Mouse (Mus musculus): ENCODE measurements around the gene Perm1. TPM values are rescaled to one million over a fixed set of nuclear protein-coding genes. Genes with fewer than 3 reads are reported as not detected.

Perm1 gene
- under 1 TPM; 0.36 to 0.46 TPM for total RNA-seq (2021)

GRCm38 (mm10) chr4:156215649-156216048, at the start of gene Perm1:
Gene Perm1, plus strand, starts transcription at chr4:156215868.
- DNase-seq: no peak
- intact Hi-C loops (cut with DNase I): no loop called here

GRCm38 (mm10) chr4:156166477-156166876, 49.2 kb upstream of the Perm1 start:
- intact Hi-C loops (cut with DNase I): no loop called here
- DNase-seq: no peak

- no peak for DNase-seq
- intact Hi-C loops (cut with DNase I): no loop called here
These were observed 47.1 kb upstream of the Perm1 start for GRCm38 (mm10) chr4:156168611-156169010.

- no peak for DNase-seq
- intact Hi-C loops (cut with DNase I): no loop called here
These were observed 46.5 kb upstream of the Perm1 start for GRCm38 (mm10) chr4:156169129-156169528.

GRCm38 (mm10) chr4:156171828-156172227, 43.8 kb upstream of the Perm1 start:
- intact Hi-C loops (cut with DNase I): loop anchor here (10.0 kb wide), 1 partner anchor 47 kb away; no protein-coding TSS in a partner anchor
- DNase-seq: no peak

- DNase-seq: no peak
- intact Hi-C loops (cut with DNase I): loop anchor here (10.0 kb wide), 1 partner anchor 53 kb away; no protein-coding TSS in a partner anchor
These were observed 38.0 kb upstream of the Perm1 start for GRCm38 (mm10) chr4:156177630-156178029.

GRCm38 (mm10) chr4:156183747-156184146, 31.9 kb upstream of the Perm1 start:
- intact Hi-C loops (cut with DNase I): no loop called here
- no peak for DNase-seq

GRCm38 (mm10) chr4:156184291-156184954, 31.2 kb upstream of the Perm1 start:
- DNase-seq: no peak
- intact Hi-C loops (cut with DNase I): no loop called here

- intact Hi-C loops (cut with DNase I): no loop called here
- no peak for DNase-seq
These were observed 30.2 kb upstream of the Perm1 start for GRCm38 (mm10) chr4:156185456-156185949.

GRCm38 (mm10) chr4:156185950-156186850, 29.5 kb upstream of the Perm1 start:
- intact Hi-C loops (cut with DNase I): no loop called here
- peak; percentile 38 for DNase-seq

- no peak for DNase-seq
- intact Hi-C loops (cut with DNase I): no loop called here
These were observed 27.4 kb upstream of the Perm1 start for GRCm38 (mm10) chr4:156188162-156188810.

GRCm38 (mm10) chr4:156188811-156189323, 26.8 kb upstream of the Perm1 start:
- peak; percentile 74 for DNase-seq
- intact Hi-C loops (cut with DNase I): no loop called here

GRCm38 (mm10) chr4:156192421-156193199, 23.1 kb upstream of the Perm1 start:
- intact Hi-C loops (cut with DNase I): no loop called here
- DNase-seq: peak; percentile 81

- no peak for DNase-seq
- intact Hi-C loops (cut with DNase I): no loop called here
These were observed 22.5 kb upstream of the Perm1 start for GRCm38 (mm10) chr4:156193200-156193590.

GRCm38 (mm10) chr4:156193906-156194305, 21.8 kb upstream of the Perm1 start:
- no peak for DNase-seq
- intact Hi-C loops (cut with DNase I): no loop called here

GRCm38 (mm10) chr4:156194346-156194745, 21.3 kb upstream of the Perm1 start:
- no peak for DNase-seq
- intact Hi-C loops (cut with DNase I): no loop called here

GRCm38 (mm10) chr4:156195927-156196870, 19.5 kb upstream of the Perm1 start:
- intact Hi-C loops (cut with DNase I): no loop called here
- DNase-seq: peak; percentile 71

- intact Hi-C loops (cut with DNase I): no loop called here
- peak; percentile 80 for DNase-seq
These were observed 18.4 kb upstream of the Perm1 start, which contains the start of gene Agrn for GRCm38 (mm10) chr4:156197131-156197828. Gene Agrn, minus strand, starts transcription at chr4:156197488.

All from left cerebral cortex, postnatal 4 days (tissue).